Mouse (Mus musculus): Measurements from ENCODE around the gene Bsdc1. TPM values are rescaled to one million over a fixed set of nuclear protein-coding genes. Genes with fewer than 3 reads are reported as not detected.
A peak's percentile ranks its signal among the peaks of the same experiment; 100 is the strongest.
"Not testable (repeated sequence)": the region's sequence is repeated elsewhere in the genome, so short reads cannot be mapped to it uniquely, and the experiment has no call there.

The Bsdc1 gene
- polyA plus RNA-seq, 1 experiment from 2014 or later: 31.5 TPM

- Histone ChIP-seq H3K9me3 (replicated peaks; ENCODE audit: control insufficient read depth, low read length, poor library complexity, severe bottlenecking) (no peaks in the 10 kb centered on the region), H3K27me3 (ENCODE audit: control insufficient read depth, insufficient read depth, low read depth, low read length) (no peaks in the 10 kb centered on the region), H3K36me3 (ENCODE audit: control insufficient read depth, insufficient read depth, low read length) (no peaks in the 10 kb centered on the region), H3K9ac (ENCODE audit: low read depth, low read length) (no peak overlapping the region), H3K27ac (ENCODE audit: low read length) (no peak overlapping the region), H3K4me3 (ENCODE audit: low read depth, low read length) (no peak overlapping the region), H3K4me2 (ENCODE audit: low read length) (no peak overlapping the region), H3K4me1 (ENCODE audit: control insufficient read depth, insufficient read depth, low read length) (no peaks in the 10 kb centered on the region)
- WGBS: 83% methylated on average over 6 of the region's 6 CpGs
- no peak for ATAC-seq
These were observed 12.7 kb upstream of the Bsdc1 start for GRCm38 (mm10) chr4:129448713-129449112.

- no peaks in the 10 kb centered on the region for H3K4me1 ChIP-seq (ENCODE audit: control insufficient read depth, insufficient read depth, low read length)
- no peak overlapping the region for H3K27ac ChIP-seq (ENCODE audit: low read length)
- no peaks in the 10 kb centered on the region for H3K27me3 ChIP-seq (ENCODE audit: control insufficient read depth, insufficient read depth, low read depth, low read length)
- 86% methylated on average over 2 of the region's 2 CpGs for WGBS
- no peak overlapping the region for H3K4me3 ChIP-seq (ENCODE audit: low read depth, low read length)
- ATAC-seq: no peak
- H3K36me3 ChIP-seq (ENCODE audit: control insufficient read depth, insufficient read depth, low read length): no peaks in the 10 kb centered on the region
- no peaks in the 10 kb centered on the region for H3K9me3 ChIP-seq (replicated peaks; ENCODE audit: control insufficient read depth, low read length, poor library complexity, severe bottlenecking)
- H3K9ac ChIP-seq (ENCODE audit: low read depth, low read length): no peak overlapping the region
- H3K4me2 ChIP-seq (ENCODE audit: low read length): no peak overlapping the region
These were observed 10.5 kb upstream of the Bsdc1 start for GRCm38 (mm10) chr4:129450851-129451250.

- no peaks in the 10 kb centered on the region for H3K36me3 ChIP-seq (ENCODE audit: control insufficient read depth, insufficient read depth, low read length)
- 88% methylated on average over 15 of the region's 15 CpGs for WGBS
- ATAC-seq: no peak
These were observed 9.8 kb upstream of the Bsdc1 start for GRCm38 (mm10) chr4:129451471-129452169.

GRCm38 (mm10) chr4:129455265-129455664 is 6.1 kb upstream of the Bsdc1 start:
- no peak overlapping the region for H3K27ac ChIP-seq (ENCODE audit: low read length)
- H3K27me3 ChIP-seq (ENCODE audit: control insufficient read depth, insufficient read depth, low read depth, low read length): no peaks in the 10 kb centered on the region
- WGBS: 2% methylated on average over 5 of the region's 5 CpGs
- no peaks in the 10 kb centered on the region for H3K9me3 ChIP-seq (replicated peaks; ENCODE audit: control insufficient read depth, low read length, poor library complexity, severe bottlenecking)
- H3K4me1 ChIP-seq (ENCODE audit: control insufficient read depth, insufficient read depth, low read length): no peaks in the 10 kb centered on the region
- ATAC-seq: peak; percentile 80
- H3K4me2 ChIP-seq (ENCODE audit: low read length): no peak overlapping the region
- H3K36me3 ChIP-seq (ENCODE audit: control insufficient read depth, insufficient read depth, low read length): no peaks in the 10 kb centered on the region
- no peak overlapping the region for H3K4me3 ChIP-seq (ENCODE audit: low read depth, low read length)
- no peak overlapping the region for H3K9ac ChIP-seq (ENCODE audit: low read depth, low read length)

More at GRCm38 (mm10) chr4:129451471-129452169, 9.8 kb upstream of the Bsdc1 start:
- no peak overlapping the region for H3K4me2 ChIP-seq (ENCODE audit: low read length)
- no peak overlapping the region for H3K9ac ChIP-seq (ENCODE audit: low read depth, low read length)
- no peaks in the 10 kb centered on the region for H3K4me1 ChIP-seq (ENCODE audit: control insufficient read depth, insufficient read depth, low read length)
- H3K27ac ChIP-seq (ENCODE audit: low read length): no peak overlapping the region
- H3K27me3 ChIP-seq (ENCODE audit: control insufficient read depth, insufficient read depth, low read depth, low read length): no peaks in the 10 kb centered on the region
- H3K9me3 ChIP-seq (replicated peaks; ENCODE audit: control insufficient read depth, low read length, poor library complexity, severe bottlenecking): no peaks in the 10 kb centered on the region
- no peak overlapping the region for H3K4me3 ChIP-seq (ENCODE audit: low read depth, low read length)

- H3K4me2 ChIP-seq (ENCODE audit: low read length): no peak overlapping the region
- ATAC-seq: no peak
- H3K4me3 ChIP-seq (ENCODE audit: low read depth, low read length): no peak overlapping the region
- H3K4me1 ChIP-seq (ENCODE audit: control insufficient read depth, insufficient read depth, low read length): no peaks in the 10 kb centered on the region
- H3K36me3 ChIP-seq (ENCODE audit: control insufficient read depth, insufficient read depth, low read length): no peaks in the 10 kb centered on the region
- H3K27ac ChIP-seq (ENCODE audit: low read length): no peak overlapping the region
- H3K9me3 ChIP-seq (replicated peaks; ENCODE audit: control insufficient read depth, low read length, poor library complexity, severe bottlenecking): no peaks in the 10 kb centered on the region
- H3K9ac ChIP-seq (ENCODE audit: low read depth, low read length): no peak overlapping the region
- WGBS: 35% methylated on average over 5 of the region's 5 CpGs
- H3K27me3 ChIP-seq (ENCODE audit: control insufficient read depth, insufficient read depth, low read depth, low read length): no peaks in the 10 kb centered on the region
These were observed 5.3 kb upstream of the Bsdc1 start for GRCm38 (mm10) chr4:129456126-129456525.

GRCm38 (mm10) chr4:129457311-129457710 is 4.1 kb upstream of the Bsdc1 start:
- not testable (repeated sequence) for H3K4me2 ChIP-seq (ENCODE audit: low read length); H3K9me3 ChIP-seq (replicated peaks; ENCODE audit: control insufficient read depth, low read length, poor library complexity, severe bottlenecking); H3K27me3 ChIP-seq (ENCODE audit: control insufficient read depth, insufficient read depth, low read depth, low read length); H3K36me3 ChIP-seq (ENCODE audit: control insufficient read depth, insufficient read depth, low read length); H3K4me3 ChIP-seq (ENCODE audit: low read depth, low read length); H3K4me1 ChIP-seq (ENCODE audit: control insufficient read depth, insufficient read depth, low read length); H3K9ac ChIP-seq (ENCODE audit: low read depth, low read length); ATAC-seq; H3K27ac ChIP-seq (ENCODE audit: low read length)
- WGBS: 79% methylated on average over 2 of the region's 2 CpGs

- WGBS: 92% methylated on average over 3 of the region's 3 CpGs
- no peaks in the 10 kb centered on the region for H3K27me3 ChIP-seq (ENCODE audit: control insufficient read depth, insufficient read depth, low read depth, low read length)
- ATAC-seq: no peak
These were observed 1.7 kb upstream of the Bsdc1 start for GRCm38 (mm10) chr4:129459726-129460125.

GRCm38 (mm10) chr4:129460827-129461182 is 576 bp upstream of the Bsdc1 start:
- Histone ChIP-seq H3K36me3 (ENCODE audit: control insufficient read depth, insufficient read depth, low read length) (peaks cover 14% of the 10 kb centered on the region), H3K4me1 (ENCODE audit: control insufficient read depth, insufficient read depth, low read length) (peaks cover 8% of the 10 kb centered on the region), H3K4me2 (ENCODE audit: low read length) (peak overlapping the region; percentile 60), H3K27me3 (ENCODE audit: control insufficient read depth, insufficient read depth, low read depth, low read length) (no peaks in the 10 kb centered on the region), H3K4me3 (ENCODE audit: low read depth, low read length) (peak overlapping the region; percentile 93), H3K9ac (ENCODE audit: low read depth, low read length) (peak overlapping the region; percentile 71), H3K27ac (ENCODE audit: low read length) (peak overlapping the region; percentile 89), H3K9me3 (replicated peaks; ENCODE audit: control insufficient read depth, low read length, poor library complexity, severe bottlenecking) (no peaks in the 10 kb centered on the region)
- peak; percentile 40 for ATAC-seq
- WGBS: 0% methylated on average over 4 of the region's 4 CpGs

More at GRCm38 (mm10) chr4:129459726-129460125, 1.7 kb upstream of the Bsdc1 start:
- H3K27ac ChIP-seq (ENCODE audit: low read length): no peak overlapping the region
- no peaks in the 10 kb centered on the region for H3K9me3 ChIP-seq (replicated peaks; ENCODE audit: control insufficient read depth, low read length, poor library complexity, severe bottlenecking)
- no peak overlapping the region for H3K4me3 ChIP-seq (ENCODE audit: low read depth, low read length)
- H3K9ac ChIP-seq (ENCODE audit: low read depth, low read length): no peak overlapping the region
- H3K4me1 ChIP-seq (ENCODE audit: control insufficient read depth, insufficient read depth, low read length): peaks cover 8% of the 10 kb centered on the region
- no peak overlapping the region for H3K4me2 ChIP-seq (ENCODE audit: low read length)
- H3K36me3 ChIP-seq (ENCODE audit: control insufficient read depth, insufficient read depth, low read length): 0 out of 2 replicates have a peak, but pooled peaks cover 6% of the 10 kb centered on the region

- Histone ChIP-seq H3K27ac (ENCODE audit: low read length) (peak overlapping the region; percentile 71; the same call in 1 of the 2 replicates), H3K9me3 (replicated peaks; ENCODE audit: control insufficient read depth, low read length, poor library complexity, severe bottlenecking) (no peaks in the 10 kb centered on the region), H3K4me2 (ENCODE audit: low read length) (peak overlapping the region; percentile 82), H3K9ac (ENCODE audit: low read depth, low read length) (peak overlapping the region; percentile 91), H3K27me3 (ENCODE audit: control insufficient read depth, insufficient read depth, low read depth, low read length) (no peaks in the 10 kb centered on the region), H3K36me3 (ENCODE audit: control insufficient read depth, insufficient read depth, low read length) (peaks cover 19% of the 10 kb centered on the region), H3K4me1 (ENCODE audit: control insufficient read depth, insufficient read depth, low read length) (peaks cover 8% of the 10 kb centered on the region), H3K4me3 (ENCODE audit: low read depth, low read length) (peak overlapping the region; percentile 93)
- ATAC-seq: no peak
- 44% methylated on average over 3 of the region's 3 CpGs for WGBS
These were observed 737 bp downstream of the Bsdc1 start for GRCm38 (mm10) chr4:129462118-129462517.

Measured in midbrain, embryonic 16.5 days (tissue).